Mouse (Mus musculus) brain, adult 10 weeks (tissue): Measurements from ENCODE around the gene Olfr1307. TPM values are rescaled to one million over a fixed set of nuclear protein-coding genes. Genes with fewer than 3 reads are reported as not detected.

Source experiments
- polyA plus RNA-seq: library from polyadenylated mRNA; stranded (reverse); fragments of 350-450 nt; fragmentation: Illumina TruSeq; extraction: RNeasy Lipid Tissue Mini Kit (QIAGEN cat#74804); gene quantifications from one replicate; pipeline ENCODE4 v1.2.3, GENCODE M21; 2015; ENCODE audit warnings: low read depth, low replicate concordance

Gene Olfr1307
- not detected for polyA plus RNA-seq

DNA sequence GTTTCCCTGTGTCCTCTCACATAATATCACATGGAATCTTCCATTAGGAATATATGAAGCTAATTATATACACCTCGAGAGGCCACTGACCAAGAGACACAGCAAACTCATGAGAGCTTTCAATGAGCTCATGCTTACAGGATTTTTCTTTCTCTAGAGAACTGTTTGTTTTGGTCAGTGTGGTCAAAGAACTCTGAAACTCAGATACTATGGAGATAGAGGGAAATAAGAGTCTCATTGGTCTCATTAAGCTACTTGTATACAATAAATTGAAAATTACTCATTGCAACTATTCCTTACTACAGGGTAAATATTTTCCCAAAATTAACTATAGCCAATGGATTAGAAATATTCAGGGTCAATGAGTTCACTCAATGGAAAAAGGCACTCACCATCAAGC is at the start of gene Olfr1307:
Gene Olfr1307, minus strand, starts transcription at position 101 of the 400 bp plus-strand sequence.

DNA sequence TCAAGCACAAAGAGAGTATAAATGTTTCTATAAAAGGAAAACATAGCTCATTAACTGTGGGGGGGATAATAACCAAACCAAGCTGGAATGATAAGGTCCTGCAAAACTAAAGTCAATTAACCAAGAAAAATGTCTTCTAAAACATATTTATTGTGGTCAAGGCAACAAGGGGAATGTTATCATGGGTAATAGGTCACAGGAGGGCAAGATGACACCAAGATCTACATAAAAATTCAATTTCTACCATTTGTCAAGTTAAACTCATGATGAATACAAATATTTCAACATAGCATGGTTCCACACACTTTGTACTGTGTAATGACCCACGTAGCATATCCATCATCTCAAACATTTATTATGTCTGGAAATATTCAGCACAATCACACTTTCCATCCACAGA is 40.9 kb upstream of the Olfr1307 start, which contains the start of gene Olfr1309:
Gene Olfr1309, minus strand, starts transcription at position 101 of the 400 bp plus-strand sequence.

DNA sequence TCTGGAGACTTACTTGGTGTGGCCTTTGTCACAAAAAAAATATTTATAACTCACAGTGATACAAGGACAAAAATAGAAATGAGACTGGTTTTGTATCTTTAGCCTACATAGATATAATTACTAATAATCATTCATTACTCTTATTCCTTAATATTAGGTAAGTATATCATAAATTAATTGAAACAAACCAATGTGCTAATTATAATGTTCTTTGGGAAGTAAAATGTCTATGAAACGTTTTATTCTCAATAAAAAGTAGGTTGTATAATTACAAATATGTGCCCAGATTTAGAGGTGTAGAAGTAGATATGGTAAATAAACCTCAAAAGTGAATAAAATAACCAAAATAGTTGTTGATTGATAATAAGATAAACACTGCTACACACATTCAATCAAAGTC is 15.6 kb upstream of the Olfr1307 start, which contains the start of gene Olfr1308:
Gene Olfr1308, minus strand, starts transcription at position 101 of the 400 bp plus-strand sequence.

DNA sequence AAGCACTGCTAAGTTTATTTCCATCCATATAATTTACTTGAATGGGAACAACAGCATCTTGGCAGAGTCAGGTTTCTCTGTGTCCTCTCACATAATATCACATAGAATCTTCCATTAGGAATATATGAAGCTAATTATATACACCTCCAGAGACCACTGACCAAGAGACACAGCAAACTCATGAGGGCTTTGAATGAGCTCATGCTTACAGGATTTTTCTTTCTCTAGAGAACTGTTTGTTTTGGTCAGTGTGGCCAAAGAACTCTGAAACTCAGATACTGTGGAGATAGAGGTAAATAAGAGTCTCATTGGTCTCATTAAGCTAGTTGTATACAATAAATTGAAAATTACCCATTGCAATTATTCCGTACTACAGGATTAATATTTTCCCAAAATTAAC is 33.1 kb downstream of the Olfr1307 start, which contains the start of gene Olfr1306:
Gene Olfr1306, minus strand, starts transcription at position 101 of the 400 bp plus-strand sequence.

Other genes with a start within 250 kb of the Olfr1307 start
- gene Olfr1301, start 198.4 kb downstream of the Olfr1307 start, polyA plus RNA-seq, result not detected
- gene Olfr1302, start 172.0 kb downstream of the Olfr1307 start, polyA plus RNA-seq, result not detected
- gene Olfr1303, start 129.1 kb downstream of the Olfr1307 start, polyA plus RNA-seq, result not detected
- gene Olfr1305, start 72.3 kb downstream of the Olfr1307 start, polyA plus RNA-seq, result not detected
- not detected for gene Olfr1306, start 33.2 kb downstream of the Olfr1307 start, polyA plus RNA-seq
- not detected for gene Olfr1308, start 15.5 kb upstream of the Olfr1307 start, polyA plus RNA-seq
- gene Olfr1309, start 40.8 kb upstream of the Olfr1307 start, polyA plus RNA-seq, result not detected
- gene Olfr1310, start 63.3 kb upstream of the Olfr1307 start, polyA plus RNA-seq, result not detected
- not detected for gene Olfr1311, start 75.0 kb upstream of the Olfr1307 start, polyA plus RNA-seq
- not detected for gene Olfr1312, start 100.8 kb upstream of the Olfr1307 start, polyA plus RNA-seq
- gene Olfr1313, start 128.4 kb upstream of the Olfr1307 start, polyA plus RNA-seq, result not detected
- gene Olfr1314, start 147.3 kb upstream of the Olfr1307 start, polyA plus RNA-seq, result not detected
- gene Olfr1315-ps1, start 166.0 kb upstream of the Olfr1307 start, polyA plus RNA-seq, result not detected
- not detected for gene Olfr1316, start 185.5 kb upstream of the Olfr1307 start, polyA plus RNA-seq
- not detected for gene Olfr1317, start 190.9 kb upstream of the Olfr1307 start, polyA plus RNA-seq
- not detected for gene Olfr1318, start 204.8 kb upstream of the Olfr1307 start, polyA plus RNA-seq